Mouse (Mus musculus) erythroblast, embryonic 14.5 days (primary cell): ENCODE measurements around the gene Igfbp6.

Experiments used
- GATA1 ChIP-seq: IDR thresholded peaks from 2 replicates; pipeline ENCODE4 v1.6.1; 2012; ENCODE audit warnings: low read length, inconsistent platforms, mixed read lengths
- TAL1 ChIP-seq: IDR thresholded peaks from 3 replicates; pipeline ENCODE4 v1.6.1; 2012; ENCODE audit warnings: low read length, inconsistent platforms, mixed read lengths

GRCm38 (mm10) chr15:102103947-102104555 lies 40.1 kb upstream of the Igfbp6 start:
- TF ChIP-seq GATA1 = no peak
- no peak for TF ChIP-seq TAL1
